In the genomic region with DNA sequence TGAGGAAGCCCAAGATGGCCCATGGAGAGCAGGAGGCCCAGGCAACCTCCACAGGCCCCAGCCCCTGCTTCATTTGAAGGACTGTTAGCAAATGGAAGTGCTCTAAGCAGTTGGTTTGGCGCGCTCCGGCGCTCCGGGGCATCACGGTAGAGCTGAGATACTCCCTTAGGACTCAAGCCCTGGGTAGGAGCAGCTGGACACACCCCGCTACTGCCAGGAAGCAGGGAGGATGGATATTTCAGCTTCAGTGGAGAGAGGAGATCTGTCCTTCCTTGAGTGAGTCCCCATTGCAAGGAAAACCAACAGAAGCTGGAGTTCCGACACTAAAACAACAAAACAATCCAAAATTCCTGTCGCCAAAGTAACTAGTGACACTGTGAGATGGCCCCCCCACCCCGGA, we compare ENCODE assay signal across 21 mouse cellular contexts. TPM values are rescaled to one million over a fixed set of nuclear protein-coding genes. Genes with fewer than 3 reads are reported as not detected.
DNase-seq lines count a peak whose midpoint lies in the region; ATAC-seq lines count a peak whose summit lies in the region.
"Had no signal": no experiment of that assay in that cellular context is flagged by ENCODE, and none has a peak within 500 bp of the region (broad histone marks: within the 10 kb centered on the region; RNA-seq: fewer than 3 reads in every experiment).

No protein-coding gene starts in this region.

- no peak overlapping the region for H3K4me3 ChIP-seq in kidney, embryonic 16.5 days (ENCODE audit: low read length)
- H3K4me3 ChIP-seq in midbrain, embryonic 11.5 days (ENCODE audit: low read depth, low read length): no peak overlapping the region
- H3K4me3 ChIP-seq in midbrain, embryonic 15.5 days: no peak overlapping the region
- H3K4me3 ChIP-seq: embryonic facial prominence, embryonic 13.5 days; embryonic facial prominence, embryonic 15.5 days; erythroblast, embryonic 14.5 days; forebrain, embryonic 10.5 days; forebrain, embryonic 12.5 days had no signal

- H3K9ac ChIP-seq in kidney, embryonic 16.5 days (replicated peaks; ENCODE audit: low read length): no peak overlapping the region
- H3K9ac ChIP-seq in midbrain, embryonic 11.5 days (ENCODE audit: low read length): no peak overlapping the region
- no peak overlapping the region for H3K9ac ChIP-seq in midbrain, embryonic 15.5 days
- H3K9ac ChIP-seq: embryonic facial prominence, embryonic 13.5 days; embryonic facial prominence, embryonic 15.5 days; forebrain, embryonic 12.5 days had no signal

- DNase-seq in kidney, postnatal 14 days: no peak
- peak; percentile 71 for DNase-seq in midbrain, embryonic 11.5 days (ENCODE audit: low spot score, missing footprints)
- DNase-seq: adrenal gland, adult 2 months; adrenal gland, postnatal 10 days; adrenal gland, postnatal 25 days; cerebellum, adult 11 months; cerebellum, adult 18-20 months; cerebellum, adult 8-10 months; cerebellum, adult 9-11 months; cerebellum, postnatal 14 days; cerebellum, postnatal 36 days; embryo, embryonic 11 days had no signal

- H3K4me1 ChIP-seq in kidney, embryonic 16.5 days (ENCODE audit: insufficient read depth, low read length): no peaks in the 10 kb centered on the region
- H3K4me1 ChIP-seq in midbrain, embryonic 11.5 days (ENCODE audit: control insufficient read depth, insufficient read depth, low read length): no peaks in the 10 kb centered on the region
- H3K4me1 ChIP-seq in midbrain, embryonic 15.5 days: peaks cover 3% of the 10 kb centered on the region; the same call in 1 of the 2 replicates

- H3K9me3 ChIP-seq in kidney, embryonic 16.5 days (ENCODE audit: low read length): no peaks in the 10 kb centered on the region
- no peaks in the 10 kb centered on the region for H3K9me3 ChIP-seq in midbrain, embryonic 11.5 days (ENCODE audit: control insufficient read depth, low read length)
- no peaks in the 10 kb centered on the region for H3K9me3 ChIP-seq in midbrain, embryonic 15.5 days
- H3K9me3 ChIP-seq: embryonic facial prominence, embryonic 13.5 days; embryonic facial prominence, embryonic 15.5 days; forebrain, embryonic 10.5 days; forebrain, embryonic 12.5 days had no signal

- no peaks in the 10 kb centered on the region for H3K36me3 ChIP-seq in kidney, embryonic 16.5 days (ENCODE audit: insufficient read depth, low read length)
- H3K36me3 ChIP-seq in midbrain, embryonic 11.5 days (ENCODE audit: control insufficient read depth, insufficient read depth, low read length): no peaks in the 10 kb centered on the region
- no peaks in the 10 kb centered on the region for H3K36me3 ChIP-seq in midbrain, embryonic 15.5 days (replicated peaks)
- H3K36me3 ChIP-seq: embryonic facial prominence, embryonic 13.5 days; embryonic facial prominence, embryonic 15.5 days; forebrain, embryonic 10.5 days; forebrain, embryonic 12.5 days had no signal

- no peaks in the 10 kb centered on the region for H3K27me3 ChIP-seq in kidney, embryonic 16.5 days (ENCODE audit: insufficient read depth, low read length)
- no peaks in the 10 kb centered on the region for H3K27me3 ChIP-seq in midbrain, embryonic 11.5 days (ENCODE audit: control insufficient read depth, insufficient read depth, low read length)
- H3K27me3 ChIP-seq in midbrain, embryonic 15.5 days (replicated peaks): no peaks in the 10 kb centered on the region
- H3K27me3 ChIP-seq: embryonic facial prominence, embryonic 13.5 days; embryonic facial prominence, embryonic 15.5 days; forebrain, embryonic 12.5 days had no signal

- H3K4me2 ChIP-seq in kidney, embryonic 16.5 days (replicated peaks; ENCODE audit: low read depth, low read length): no peak overlapping the region
- no peak overlapping the region for H3K4me2 ChIP-seq in midbrain, embryonic 11.5 days
- H3K4me2 ChIP-seq in midbrain, embryonic 15.5 days: no peak overlapping the region
- H3K4me2 ChIP-seq: embryonic facial prominence, embryonic 13.5 days; embryonic facial prominence, embryonic 15.5 days; forebrain, embryonic 12.5 days had no signal

- peak; percentile 65; the same call in 1 of the 2 replicates for ATAC-seq in kidney, embryonic 16.5 days (ENCODE audit: low FRiP score, low TSS enrichment)
- ATAC-seq in midbrain, embryonic 11.5 days (ENCODE audit: low FRiP score): no peak
- ATAC-seq in midbrain, embryonic 15.5 days (replicated peaks): no peak
- ATAC-seq: forebrain, embryonic 14.5 days; forebrain, embryonic 16.5 days had no signal

- H3K27ac ChIP-seq in kidney, embryonic 16.5 days (ENCODE audit: low read length): no peak overlapping the region
- H3K27ac ChIP-seq in midbrain, embryonic 11.5 days (ENCODE audit: low read depth, low read length): no peak overlapping the region
- no peak overlapping the region for H3K27ac ChIP-seq in midbrain, embryonic 15.5 days
- H3K27ac ChIP-seq: embryonic facial prominence, embryonic 13.5 days; embryonic facial prominence, embryonic 15.5 days; forebrain, embryonic 10.5 days; forebrain, embryonic 12.5 days had no signal

- 69% methylated on average over 10 of the region's 10 CpGs for WGBS in kidney, embryonic 16.5 days
- WGBS in midbrain, embryonic 11.5 days: 90% methylated on average over 10 of the region's 10 CpGs
- 89% methylated on average over 10 of the region's 10 CpGs for WGBS in midbrain, embryonic 15.5 days

RNA-seq across cellular contexts. Expression of gene Rpia, which starts 37.2 kb away (rescaled TPM):
- 2.3 and 3.0 TPM in 2 replicates for polyA plus RNA-seq in kidney, embryonic 16.5 days (2015; fragmentation: Nextera tagmentation; extraction: Ambion mirVana)
- 1.9 TPM in 2 replicates for polyA plus RNA-seq in midbrain, embryonic 11.5 days (2014; fragmentation: Nextera tagmentation; extraction: Ambion mirVana)
- 2.6 and 3.0 TPM in 2 replicates for polyA plus RNA-seq in midbrain, embryonic 15.5 days (2015; fragmentation: Nextera tagmentation; extraction: Ambion mirVana)
